Mouse (Mus musculus): ENCODE data around the gene Slc22a20. TPM values are rescaled to one million over a fixed set of nuclear protein-coding genes. Genes with fewer than 3 reads are reported as not detected.

The Slc22a20 gene
- polyA plus RNA-seq, 1 experiment from 2014 or later, result not detected

GRCm38 (mm10) chr19:5992012-5992411 is 6.1 kb upstream of the Slc22a20 start:
- 79% methylated on average over 7 of the region's 7 CpGs for WGBS
- Histone ChIP-seq H3K27ac (ENCODE audit: low read length) (no peak overlapping the region), H3K4me3 (replicated peaks; ENCODE audit: low read length) (no peak overlapping the region), H3K4me2 (ENCODE audit: low read depth, low read length) (no peak overlapping the region), H3K4me1 (ENCODE audit: control insufficient read depth, insufficient read depth, low read length) (peaks cover 27% of the 10 kb centered on the region), H3K9me3 (replicated peaks; ENCODE audit: control insufficient read depth, low read length) (no peaks in the 10 kb centered on the region), H3K27me3 (ENCODE audit: control insufficient read depth, insufficient read depth, low read length) (no peaks in the 10 kb centered on the region), H3K9ac (ENCODE audit: low read length) (no peak overlapping the region), H3K36me3 (ENCODE audit: control insufficient read depth, insufficient read depth, low read length) (no peaks in the 10 kb centered on the region)
- no peak for ATAC-seq (ENCODE audit: insufficient read depth, low FRiP score)

GRCm38 (mm10) chr19:5991467-5991866 is 5.5 kb upstream of the Slc22a20 start:
- Histone ChIP-seq H3K4me1 (ENCODE audit: control insufficient read depth, insufficient read depth, low read length) (peaks cover 27% of the 10 kb centered on the region), H3K36me3 (ENCODE audit: control insufficient read depth, insufficient read depth, low read length) (no peaks in the 10 kb centered on the region), H3K4me2 (ENCODE audit: low read depth, low read length) (no peak overlapping the region), H3K9ac (ENCODE audit: low read length) (no peak overlapping the region), H3K27ac (ENCODE audit: low read length) (no peak overlapping the region), H3K9me3 (replicated peaks; ENCODE audit: control insufficient read depth, low read length) (no peaks in the 10 kb centered on the region), H3K4me3 (replicated peaks; ENCODE audit: low read length) (no peak overlapping the region), H3K27me3 (ENCODE audit: control insufficient read depth, insufficient read depth, low read length) (no peaks in the 10 kb centered on the region)
- WGBS, result 82% methylated on average over 7 of the region's 7 CpGs
- ATAC-seq (ENCODE audit: insufficient read depth, low FRiP score), result no peak

- Histone ChIP-seq H3K4me1 (ENCODE audit: control insufficient read depth, insufficient read depth, low read length) (peaks cover 27% of the 10 kb centered on the region), H3K27me3 (ENCODE audit: control insufficient read depth, insufficient read depth, low read length) (no peaks in the 10 kb centered on the region), H3K4me3 (replicated peaks; ENCODE audit: low read length) (no peak overlapping the region), H3K9me3 (replicated peaks; ENCODE audit: control insufficient read depth, low read length) (no peaks in the 10 kb centered on the region), H3K36me3 (ENCODE audit: control insufficient read depth, insufficient read depth, low read length) (no peaks in the 10 kb centered on the region), H3K27ac (ENCODE audit: low read length) (no peak overlapping the region), H3K4me2 (ENCODE audit: low read depth, low read length) (no peak overlapping the region), H3K9ac (ENCODE audit: low read length) (no peak overlapping the region)
- WGBS, result 54% methylated on average over 1 of the region's 1 CpGs
- no peak for ATAC-seq (ENCODE audit: insufficient read depth, low FRiP score)
Observed at GRCm38 (mm10) chr19:5990921-5991320, 5.0 kb upstream of the Slc22a20 start.

GRCm38 (mm10) chr19:5990033-5990432 is 4.1 kb upstream of the Slc22a20 start:
- H3K27ac ChIP-seq (ENCODE audit: low read length), result peak overlapping the region; percentile 57; the same call in 1 of the 2 replicates
- whole genome bisulfite sequencing, result 74% methylated on average over 12 of the region's 12 CpGs
- H3K4me3 ChIP-seq (replicated peaks; ENCODE audit: low read length), result no peak overlapping the region
- peaks cover 27% of the 10 kb centered on the region for H3K4me1 ChIP-seq (ENCODE audit: control insufficient read depth, insufficient read depth, low read length)
- no peaks in the 10 kb centered on the region for H3K9me3 ChIP-seq (replicated peaks; ENCODE audit: control insufficient read depth, low read length)
- H3K9ac ChIP-seq (ENCODE audit: low read length), result no peak overlapping the region
- no peaks in the 10 kb centered on the region for H3K27me3 ChIP-seq (ENCODE audit: control insufficient read depth, insufficient read depth, low read length)
- H3K4me2 ChIP-seq (ENCODE audit: low read depth, low read length), result no peak overlapping the region
- peak; percentile 34; the same call in 1 of the 2 replicates for ATAC-seq (ENCODE audit: insufficient read depth, low FRiP score)
- no peaks in the 10 kb centered on the region for H3K36me3 ChIP-seq (ENCODE audit: control insufficient read depth, insufficient read depth, low read length)

GRCm38 (mm10) chr19:5989585-5989984 is 3.6 kb upstream of the Slc22a20 start:
- no peak overlapping the region for H3K9ac ChIP-seq (ENCODE audit: low read length)
- no peaks in the 10 kb centered on the region for H3K36me3 ChIP-seq (ENCODE audit: control insufficient read depth, insufficient read depth, low read length)
- no peak overlapping the region for H3K4me3 ChIP-seq (replicated peaks; ENCODE audit: low read length)
- H3K27me3 ChIP-seq (ENCODE audit: control insufficient read depth, insufficient read depth, low read length), result no peaks in the 10 kb centered on the region
- H3K4me2 ChIP-seq (ENCODE audit: low read depth, low read length), result no peak overlapping the region
- H3K9me3 ChIP-seq (replicated peaks; ENCODE audit: control insufficient read depth, low read length), result no peaks in the 10 kb centered on the region
- peak overlapping the region; percentile 57; the same call in 1 of the 2 replicates for H3K27ac ChIP-seq (ENCODE audit: low read length)
- peaks cover 27% of the 10 kb centered on the region for H3K4me1 ChIP-seq (ENCODE audit: control insufficient read depth, insufficient read depth, low read length)
- WGBS, result 43% methylated on average over 6 of the region's 6 CpGs
- ATAC-seq (ENCODE audit: insufficient read depth, low FRiP score), result no peak

GRCm38 (mm10) chr19:5988815-5989452 is 3.0 kb upstream of the Slc22a20 start:
- Histone ChIP-seq H3K4me3 (replicated peaks; ENCODE audit: low read length) (no peak overlapping the region), H3K4me1 (ENCODE audit: control insufficient read depth, insufficient read depth, low read length) (peaks cover 27% of the 10 kb centered on the region), H3K27ac (ENCODE audit: low read length) (peak overlapping the region; percentile 64), H3K9me3 (replicated peaks; ENCODE audit: control insufficient read depth, low read length) (no peaks in the 10 kb centered on the region), H3K9ac (ENCODE audit: low read length) (peak overlapping the region; percentile 65), H3K36me3 (ENCODE audit: control insufficient read depth, insufficient read depth, low read length) (no peaks in the 10 kb centered on the region), H3K4me2 (ENCODE audit: low read depth, low read length) (peak overlapping the region; percentile 32; the same call in 1 of the 2 replicates), H3K27me3 (ENCODE audit: control insufficient read depth, insufficient read depth, low read length) (no peaks in the 10 kb centered on the region)
- WGBS, result 9% methylated on average over 13 of the region's 13 CpGs
- peak; percentile 64; the same call in 1 of the 2 replicates for ATAC-seq (ENCODE audit: insufficient read depth, low FRiP score)

GRCm38 (mm10) chr19:5988027-5988814 is 2.3 kb upstream of the Slc22a20 start:
- ATAC-seq (ENCODE audit: insufficient read depth, low FRiP score), result no peak
- Histone ChIP-seq H3K9me3 (replicated peaks; ENCODE audit: control insufficient read depth, low read length) (no peaks in the 10 kb centered on the region), H3K27me3 (ENCODE audit: control insufficient read depth, insufficient read depth, low read length) (no peaks in the 10 kb centered on the region), H3K9ac (ENCODE audit: low read length) (peak overlapping the region; percentile 65), H3K4me1 (ENCODE audit: control insufficient read depth, insufficient read depth, low read length) (peaks cover 27% of the 10 kb centered on the region), H3K4me2 (ENCODE audit: low read depth, low read length) (no peak overlapping the region; the same call in 1 of the 2 replicates), H3K27ac (ENCODE audit: low read length) (peak overlapping the region; percentile 64), H3K36me3 (ENCODE audit: control insufficient read depth, insufficient read depth, low read length) (no peaks in the 10 kb centered on the region), H3K4me3 (replicated peaks; ENCODE audit: low read length) (no peak overlapping the region)
- 42% methylated on average over 5 of the region's 5 CpGs for WGBS

- Histone ChIP-seq H3K27ac (ENCODE audit: low read length) (no peak overlapping the region), H3K4me3 (replicated peaks; ENCODE audit: low read length) (no peak overlapping the region), H3K36me3 (ENCODE audit: control insufficient read depth, insufficient read depth, low read length) (no peaks in the 10 kb centered on the region), H3K4me2 (ENCODE audit: low read depth, low read length) (no peak overlapping the region), H3K27me3 (ENCODE audit: control insufficient read depth, insufficient read depth, low read length) (no peaks in the 10 kb centered on the region), H3K9ac (ENCODE audit: low read length) (no peak overlapping the region), H3K4me1 (ENCODE audit: control insufficient read depth, insufficient read depth, low read length) (no peaks in the 10 kb centered on the region), H3K9me3 (replicated peaks; ENCODE audit: control insufficient read depth, low read length) (no peaks in the 10 kb centered on the region)
- ATAC-seq (ENCODE audit: insufficient read depth, low FRiP score), result no peak
- WGBS, result 81% methylated on average over 9 of the region's 9 CpGs
Observed at GRCm38 (mm10) chr19:5980477-5980876, 5.5 kb downstream of the Slc22a20 start.

GRCm38 (mm10) chr19:5977717-5978116 is 8.2 kb downstream of the Slc22a20 start:
- Histone ChIP-seq H3K27ac (ENCODE audit: low read length) (no peak overlapping the region), H3K9me3 (replicated peaks; ENCODE audit: control insufficient read depth, low read length) (no peaks in the 10 kb centered on the region), H3K4me1 (ENCODE audit: control insufficient read depth, insufficient read depth, low read length) (no peaks in the 10 kb centered on the region), H3K4me2 (ENCODE audit: low read depth, low read length) (no peak overlapping the region), H3K9ac (ENCODE audit: low read length) (no peak overlapping the region), H3K4me3 (replicated peaks; ENCODE audit: low read length) (no peak overlapping the region), H3K27me3 (ENCODE audit: control insufficient read depth, insufficient read depth, low read length) (no peaks in the 10 kb centered on the region), H3K36me3 (ENCODE audit: control insufficient read depth, insufficient read depth, low read length) (no peaks in the 10 kb centered on the region)
- ATAC-seq (ENCODE audit: insufficient read depth, low FRiP score), result no peak
- 70% methylated on average over 3 of the region's 3 CpGs for WGBS

Measured in stomach, embryonic 16.5 days (tissue).